Mouse (Mus musculus) ES-Bruce4 (cell line): Measurements from ENCODE around the gene Phf19.

Experiments used
- CTCF ChIP-seq: IDR thresholded peaks from one replicate; pipeline ENCODE4 v1.8.1; 2011; ENCODE audit warnings: low read depth, low read length
- EP300 ChIP-seq: IDR thresholded peaks from 2 replicates; pipeline ENCODE4 v1.6.1; 2011; ENCODE audit warnings: low read depth, low read length; ENCODE audit not compliant: insufficient read depth
- POLR2A ChIP-seq: IDR thresholded peaks from one replicate; pipeline ENCODE4 v1.8.1; 2011; ENCODE audit warnings: low read length; ENCODE audit not compliant: insufficient read depth

DNA sequence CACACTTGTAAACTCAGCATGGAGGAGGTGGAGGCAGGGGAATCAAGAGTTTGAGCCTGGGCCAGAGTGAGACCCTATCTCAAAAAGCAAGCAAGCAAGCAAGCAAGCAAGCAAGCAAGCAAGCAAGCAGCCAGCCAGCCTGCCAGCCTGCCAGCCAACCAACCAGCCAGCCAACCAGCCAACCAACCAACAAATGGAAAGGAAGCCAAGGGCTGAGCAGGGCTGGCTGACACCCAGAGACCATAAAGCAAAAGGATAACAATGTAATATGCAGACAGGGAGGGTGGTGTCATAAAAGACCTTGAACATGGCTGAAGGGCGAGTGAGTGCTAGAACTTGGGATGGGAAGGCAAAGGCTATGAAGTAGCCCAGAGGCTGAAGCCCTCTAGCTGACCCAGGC, 13.4 kb downstream of the Phf19 start:
- TF ChIP-seq EP300 (no peak), CTCF (no peak), POLR2A (no peak)
